Mouse (Mus musculus): ENCODE measurements around the gene Dennd4b. TPM values are rescaled to one million over a fixed set of nuclear protein-coding genes. Genes with fewer than 3 reads are reported as not detected.

Dennd4b gene
- polyA plus RNA-seq, 1 experiment from 2014 or later = 4.5 TPM

GRCm38 (mm10) chr3:90293352-90294063 lies 28.5 kb downstream of the Dennd4b start:
- no peaks in the 10 kb centered on the region for H3K9me3 ChIP-seq (ENCODE audit: control insufficient read depth, low read length)
- H3K4me3 ChIP-seq (ENCODE audit: low read depth, low read length) = peak overlapping the region; percentile 80
- no peaks in the 10 kb centered on the region for H3K36me3 ChIP-seq (ENCODE audit: control insufficient read depth, insufficient read depth, low read length)
- no peaks in the 10 kb centered on the region for H3K27me3 ChIP-seq (ENCODE audit: control insufficient read depth, insufficient read depth, low read length)
- ATAC-seq (ENCODE audit: low FRiP score) = peak; percentile 77
- peak overlapping the region; percentile 91 for H3K9ac ChIP-seq (ENCODE audit: low read depth, low read length)
- H3K4me2 ChIP-seq (replicated peaks; ENCODE audit: low read depth, low read length) = peak overlapping the region; percentile 92
- DNase-seq (ENCODE audit: low spot score) = peak; percentile 90
- H3K4me1 ChIP-seq (replicated peaks; ENCODE audit: control insufficient read depth, insufficient read depth, low read length) = no peaks in the 10 kb centered on the region
- H3K27ac ChIP-seq (ENCODE audit: low read depth, low read length) = peak overlapping the region; percentile 97
- WGBS = 1% methylated on average over 18 of the region's 68 CpGs

GRCm38 (mm10) chr3:90294064-90294440 lies 29.1 kb downstream of the Dennd4b start:
- Histone ChIP-seq H3K9ac (ENCODE audit: low read depth, low read length) (peak overlapping the region; percentile 91), H3K27ac (ENCODE audit: low read depth, low read length) (peak overlapping the region; percentile 97), H3K4me1 (replicated peaks; ENCODE audit: control insufficient read depth, insufficient read depth, low read length) (no peaks in the 10 kb centered on the region), H3K36me3 (ENCODE audit: control insufficient read depth, insufficient read depth, low read length) (no peaks in the 10 kb centered on the region), H3K27me3 (ENCODE audit: control insufficient read depth, insufficient read depth, low read length) (no peaks in the 10 kb centered on the region), H3K4me3 (ENCODE audit: low read depth, low read length) (peak overlapping the region; percentile 80), H3K4me2 (replicated peaks; ENCODE audit: low read depth, low read length) (peak overlapping the region; percentile 92), H3K9me3 (ENCODE audit: control insufficient read depth, low read length) (no peaks in the 10 kb centered on the region)
- ATAC-seq (ENCODE audit: low FRiP score) (no peak), DNase-seq (ENCODE audit: low spot score) (peak; percentile 45)
- under 1% methylated on average over 11 of the region's 11 CpGs for WGBS

GRCm38 (mm10) chr3:90294651-90295050 lies 29.7 kb downstream of the Dennd4b start:
- Histone ChIP-seq H3K4me2 (replicated peaks; ENCODE audit: low read depth, low read length) (peak overlapping the region; percentile 92), H3K27me3 (ENCODE audit: control insufficient read depth, insufficient read depth, low read length) (no peaks in the 10 kb centered on the region), H3K4me1 (replicated peaks; ENCODE audit: control insufficient read depth, insufficient read depth, low read length) (no peaks in the 10 kb centered on the region), H3K9ac (ENCODE audit: low read depth, low read length) (peak overlapping the region; percentile 91), H3K9me3 (ENCODE audit: control insufficient read depth, low read length) (no peaks in the 10 kb centered on the region), H3K27ac (ENCODE audit: low read depth, low read length) (no peak overlapping the region), H3K4me3 (ENCODE audit: low read depth, low read length) (peak overlapping the region; percentile 80), H3K36me3 (ENCODE audit: control insufficient read depth, insufficient read depth, low read length) (no peaks in the 10 kb centered on the region)
- DNase-seq (ENCODE audit: low spot score) = no peak
- ATAC-seq (ENCODE audit: low FRiP score) = no peak
- WGBS = 79% methylated on average over 2 of the region's 2 CpGs

GRCm38 (mm10) chr3:90305801-90306200 lies 40.8 kb downstream of the Dennd4b start:
- no peaks in the 10 kb centered on the region for H3K9me3 ChIP-seq (ENCODE audit: control insufficient read depth, low read length)
- H3K4me2 ChIP-seq (replicated peaks; ENCODE audit: low read depth, low read length) = no peak overlapping the region
- ATAC-seq (ENCODE audit: low FRiP score) (no peak), DNase-seq (ENCODE audit: low spot score) (no peak)
- no peaks in the 10 kb centered on the region for H3K36me3 ChIP-seq (ENCODE audit: control insufficient read depth, insufficient read depth, low read length)
- H3K9ac ChIP-seq (ENCODE audit: low read depth, low read length) = no peak overlapping the region
- no peak overlapping the region for H3K4me3 ChIP-seq (ENCODE audit: low read depth, low read length)
- H3K4me1 ChIP-seq (replicated peaks; ENCODE audit: control insufficient read depth, insufficient read depth, low read length) = no peaks in the 10 kb centered on the region
- no peaks in the 10 kb centered on the region for H3K27me3 ChIP-seq (ENCODE audit: control insufficient read depth, insufficient read depth, low read length)
- 64% methylated on average over 3 of the region's 3 CpGs for WGBS
- H3K27ac ChIP-seq (ENCODE audit: low read depth, low read length) = no peak overlapping the region

- ATAC-seq (ENCODE audit: low FRiP score) = no peak
- Histone ChIP-seq H3K27ac (ENCODE audit: low read depth, low read length) (no peak overlapping the region), H3K9me3 (ENCODE audit: control insufficient read depth, low read length) (no peaks in the 10 kb centered on the region), H3K4me2 (replicated peaks; ENCODE audit: low read depth, low read length) (no peak overlapping the region), H3K4me3 (ENCODE audit: low read depth, low read length) (no peak overlapping the region), H3K9ac (ENCODE audit: low read depth, low read length) (no peak overlapping the region), H3K4me1 (replicated peaks; ENCODE audit: control insufficient read depth, insufficient read depth, low read length) (no peaks in the 10 kb centered on the region), H3K36me3 (ENCODE audit: control insufficient read depth, insufficient read depth, low read length) (no peaks in the 10 kb centered on the region), H3K27me3 (ENCODE audit: control insufficient read depth, insufficient read depth, low read length) (no peaks in the 10 kb centered on the region)
- DNase-seq (ENCODE audit: low spot score) = no peak
Measured at GRCm38 (mm10) chr3:90309589-90309988, 44.6 kb downstream of the Dennd4b start.

DNA sequence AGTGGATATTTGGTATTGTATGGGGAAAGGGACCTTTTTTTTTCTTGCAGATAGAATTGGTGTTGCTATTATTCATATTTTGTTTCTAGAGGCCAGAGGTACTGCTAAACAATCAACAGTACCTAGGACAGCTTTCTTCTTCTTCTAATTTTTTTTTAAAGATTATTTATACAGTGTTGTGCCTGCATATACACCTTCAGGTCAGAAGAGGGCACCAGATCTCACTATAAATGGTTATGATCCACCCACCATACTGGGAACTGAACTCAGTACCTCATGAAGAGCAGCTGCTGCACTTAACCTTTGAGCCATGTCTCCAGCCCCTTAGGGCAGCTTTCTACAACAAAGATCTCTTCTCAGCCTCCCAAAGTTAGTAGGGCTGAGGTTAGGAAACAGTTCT lies 48.4 kb downstream of the Dennd4b start:
- Histone ChIP-seq H3K36me3 (ENCODE audit: control insufficient read depth, insufficient read depth, low read length) (no peaks in the 10 kb centered on the region), H3K4me1 (replicated peaks; ENCODE audit: control insufficient read depth, insufficient read depth, low read length) (no peaks in the 10 kb centered on the region), H3K9me3 (ENCODE audit: control insufficient read depth, low read length) (no peaks in the 10 kb centered on the region), H3K27me3 (ENCODE audit: control insufficient read depth, insufficient read depth, low read length) (no peaks in the 10 kb centered on the region), H3K9ac (ENCODE audit: low read depth, low read length) (no peak overlapping the region), H3K27ac (ENCODE audit: low read depth, low read length) (no peak overlapping the region), H3K4me3 (ENCODE audit: low read depth, low read length) (no peak overlapping the region), H3K4me2 (replicated peaks; ENCODE audit: low read depth, low read length) (no peak overlapping the region)
- peak; percentile 13 for DNase-seq (ENCODE audit: low spot score)
- no peak for ATAC-seq (ENCODE audit: low FRiP score)

GRCm38 (mm10) chr3:90314241-90314640 lies 49.3 kb downstream of the Dennd4b start:
- no peak overlapping the region for H3K4me2 ChIP-seq (replicated peaks; ENCODE audit: low read depth, low read length)
- H3K9ac ChIP-seq (ENCODE audit: low read depth, low read length) = no peak overlapping the region
- no peaks in the 10 kb centered on the region for H3K9me3 ChIP-seq (ENCODE audit: control insufficient read depth, low read length)
- no peak overlapping the region for H3K4me3 ChIP-seq (ENCODE audit: low read depth, low read length)
- no peak for ATAC-seq (ENCODE audit: low FRiP score)
- no peak overlapping the region for H3K27ac ChIP-seq (ENCODE audit: low read depth, low read length)
- H3K36me3 ChIP-seq (ENCODE audit: control insufficient read depth, insufficient read depth, low read length) = no peaks in the 10 kb centered on the region
- H3K27me3 ChIP-seq (ENCODE audit: control insufficient read depth, insufficient read depth, low read length) = no peaks in the 10 kb centered on the region
- no peak for DNase-seq (ENCODE audit: low spot score)
- no peaks in the 10 kb centered on the region for H3K4me1 ChIP-seq (replicated peaks; ENCODE audit: control insufficient read depth, insufficient read depth, low read length)

DNA sequence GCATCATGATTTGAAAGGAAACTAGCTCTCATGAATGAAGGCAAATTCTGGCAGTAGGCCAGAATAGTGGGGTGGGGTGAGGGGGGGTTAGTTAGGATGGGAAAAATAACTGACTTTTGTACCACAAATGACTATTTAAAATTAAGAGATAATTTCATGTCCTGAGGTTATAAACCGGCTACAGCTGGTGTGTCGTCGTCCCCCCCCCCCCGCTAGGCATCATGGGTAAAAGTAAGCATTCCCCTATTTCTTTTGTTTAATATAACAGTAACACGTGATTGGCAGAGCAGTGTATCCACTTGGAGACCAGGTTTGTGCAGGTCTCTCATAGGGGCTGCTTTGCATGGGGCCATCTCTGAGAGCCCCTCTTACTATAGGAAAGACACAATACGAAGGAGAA lies 57.3 kb downstream of the Dennd4b start:
- Histone ChIP-seq H3K4me1 (replicated peaks; ENCODE audit: control insufficient read depth, insufficient read depth, low read length) (no peaks in the 10 kb centered on the region), H3K36me3 (ENCODE audit: control insufficient read depth, insufficient read depth, low read length) (no peaks in the 10 kb centered on the region), H3K27me3 (ENCODE audit: control insufficient read depth, insufficient read depth, low read length) (no peaks in the 10 kb centered on the region), H3K9ac (ENCODE audit: low read depth, low read length) (no peak overlapping the region), H3K9me3 (ENCODE audit: control insufficient read depth, low read length) (no peaks in the 10 kb centered on the region), H3K27ac (ENCODE audit: low read depth, low read length) (0 out of 2 replicates have a peak overlapping the region, but pooled peaks have one; percentile 32), H3K4me3 (ENCODE audit: low read depth, low read length) (no peak overlapping the region), H3K4me2 (replicated peaks; ENCODE audit: low read depth, low read length) (no peak overlapping the region)
- 81% methylated on average over 6 of the region's 6 CpGs for WGBS
- DNase-seq (ENCODE audit: low spot score) = no peak
- no peak for ATAC-seq (ENCODE audit: low FRiP score)

DNA sequence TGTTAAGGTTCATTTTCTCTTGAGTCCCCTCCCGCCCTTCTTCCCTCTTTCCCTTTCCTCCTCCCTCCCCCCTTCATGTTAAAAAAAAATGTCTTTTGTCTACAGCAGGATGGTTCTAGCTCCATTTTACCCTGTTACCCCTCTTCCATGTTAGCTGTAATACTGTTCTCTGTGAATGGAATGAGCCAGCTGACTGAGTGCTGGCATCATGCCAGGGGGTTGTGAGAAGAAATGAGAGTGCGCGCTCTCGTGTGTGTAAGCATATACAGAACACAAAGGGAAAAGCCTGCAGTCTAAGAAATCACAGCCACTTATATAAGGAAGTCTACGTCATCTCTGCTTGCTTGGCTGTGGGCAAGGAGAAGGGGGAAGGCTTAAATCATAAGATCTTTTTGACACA lies 58.1 kb downstream of the Dennd4b start:
- Histone ChIP-seq H3K4me2 (replicated peaks; ENCODE audit: low read depth, low read length) (no peak overlapping the region), H3K9ac (ENCODE audit: low read depth, low read length) (no peak overlapping the region), H3K27me3 (ENCODE audit: control insufficient read depth, insufficient read depth, low read length) (no peaks in the 10 kb centered on the region), H3K4me3 (ENCODE audit: low read depth, low read length) (no peak overlapping the region), H3K9me3 (ENCODE audit: control insufficient read depth, low read length) (no peaks in the 10 kb centered on the region), H3K27ac (ENCODE audit: low read depth, low read length) (no peak overlapping the region), H3K36me3 (ENCODE audit: control insufficient read depth, insufficient read depth, low read length) (no peaks in the 10 kb centered on the region), H3K4me1 (replicated peaks; ENCODE audit: control insufficient read depth, insufficient read depth, low read length) (no peaks in the 10 kb centered on the region)
- DNase-seq (ENCODE audit: low spot score) = peak; percentile 72
- WGBS = 52% methylated on average over 5 of the region's 5 CpGs
- peak; percentile 64; the same call in 1 of the 2 replicates for ATAC-seq (ENCODE audit: low FRiP score)
